Mouse (Mus musculus): ENCODE data around the gene Igf2bp2.

Igf2bp2 gene

GRCm38 (mm10) chr16:22109159-22109558 is 53.9 kb downstream of the Igf2bp2 start:
- no peak for DNase-seq (ENCODE audit: low read depth in 2 of 2, low spot score in 2 of 2)

- peak in 1 of 2 experiments; percentile 9 for DNase-seq (ENCODE audit: low read depth in 2 of 2, low spot score in 2 of 2)
These were observed 55.1 kb downstream of the Igf2bp2 start for GRCm38 (mm10) chr16:22107897-22108516.

- no peak for DNase-seq (ENCODE audit: low read depth in 2 of 2, low spot score in 2 of 2)
These were observed 57.0 kb downstream of the Igf2bp2 start for GRCm38 (mm10) chr16:22106012-22106584.

GRCm38 (mm10) chr16:22100067-22100466 is 63.0 kb downstream of the Igf2bp2 start:
- no peak for DNase-seq (ENCODE audit: low read depth in 2 of 2, low spot score in 2 of 2)

GRCm38 (mm10) chr16:22097659-22098058 is 65.4 kb downstream of the Igf2bp2 start:
- no peak for DNase-seq (ENCODE audit: low read depth in 2 of 2, low spot score in 2 of 2)

- DNase-seq (ENCODE audit: low read depth in 2 of 2, low spot score in 2 of 2): no peak
These were observed 67.3 kb downstream of the Igf2bp2 start for GRCm38 (mm10) chr16:22095751-22096150.

GRCm38 (mm10) chr16:22091255-22091783 is 71.8 kb downstream of the Igf2bp2 start:
- DNase-seq (ENCODE audit: low read depth in 2 of 2, low spot score in 2 of 2): no peak

GRCm38 (mm10) chr16:22085411-22085810 is 77.7 kb downstream of the Igf2bp2 start:
- DNase-seq (ENCODE audit: low read depth in 2 of 2, low spot score in 2 of 2): no peak

GRCm38 (mm10) chr16:22080125-22080710 is 82.9 kb downstream of the Igf2bp2 start:
- DNase-seq (ENCODE audit: low read depth in 2 of 2, low spot score in 2 of 2): no peak

GRCm38 (mm10) chr16:22076620-22076941 is 86.5 kb downstream of the Igf2bp2 start:
- DNase-seq (ENCODE audit: low read depth in 2 of 2, low spot score in 2 of 2): no peak

- DNase-seq (ENCODE audit: low read depth in 2 of 2, low spot score in 2 of 2): no peak
These were observed 87.1 kb downstream of the Igf2bp2 start for GRCm38 (mm10) chr16:22075829-22076619.

GRCm38 (mm10) chr16:22075067-22075466 is 88.0 kb downstream of the Igf2bp2 start:
- peak; percentile 3 to 29 for DNase-seq (ENCODE audit: low read depth in 2 of 2, low spot score in 2 of 2)

- no peak for DNase-seq (ENCODE audit: low read depth in 2 of 2, low spot score in 2 of 2)
These were observed 91.7 kb downstream of the Igf2bp2 start for GRCm38 (mm10) chr16:22071361-22071760.

GRCm38 (mm10) chr16:22067406-22067805 is 95.7 kb downstream of the Igf2bp2 start:
- no peak for DNase-seq (ENCODE audit: low read depth in 2 of 2, low spot score in 2 of 2)

GRCm38 (mm10) chr16:22065536-22065935 is 97.6 kb downstream of the Igf2bp2 start:
- no peak for DNase-seq (ENCODE audit: low read depth in 2 of 2, low spot score in 2 of 2)

GRCm38 (mm10) chr16:22062284-22062683 is 100.8 kb downstream of the Igf2bp2 start:
- peak in 1 of 2 experiments; percentile 2 for DNase-seq (ENCODE audit: low read depth in 2 of 2, low spot score in 2 of 2)

GRCm38 (mm10) chr16:22061555-22062160 is 101.4 kb downstream of the Igf2bp2 start:
- no peak for DNase-seq (ENCODE audit: low read depth in 2 of 2, low spot score in 2 of 2)

- DNase-seq (ENCODE audit: low read depth in 2 of 2, low spot score in 2 of 2): no peak
These were observed 102.7 kb downstream of the Igf2bp2 start for GRCm38 (mm10) chr16:22060416-22060815.

- DNase-seq (ENCODE audit: low read depth in 2 of 2, low spot score in 2 of 2): no peak
These were observed 104.2 kb downstream of the Igf2bp2 start for GRCm38 (mm10) chr16:22058871-22059270.

- DNase-seq (ENCODE audit: low read depth in 2 of 2, low spot score in 2 of 2): no peak
These were observed 105.6 kb downstream of the Igf2bp2 start for GRCm38 (mm10) chr16:22057498-22057897.

- DNase-seq (ENCODE audit: low read depth in 2 of 2, low spot score in 2 of 2): no peak
These were observed 109.7 kb downstream of the Igf2bp2 start for GRCm38 (mm10) chr16:22053411-22053810.

All from CD8-positive naive resting alpha-beta T cell, adult 2 months (primary cell).